ENCODE assay signal across 7 mouse cellular contexts in genomic region chr14:55743711-55744110, GRCm38 (mm10). TPM values are rescaled to one million over a fixed set of nuclear protein-coding genes. Genes with fewer than 3 reads are reported as not detected.
DNase-seq lines count a peak whose midpoint lies in the region; ATAC-seq and TF ChIP-seq lines count a peak whose summit lies in the region.

No protein-coding gene starts in this region.

- TF ChIP-seq EP300 in heart, adult 2 months (IDR thresholded peaks at IDR 0.05; ENCODE audit: insufficient read depth, low read depth, low read length), result peak; percentile 93; the same call in 1 of the 2 replicates

- peak overlapping the region; percentile 99 for H3K4me2 ChIP-seq in embryonic facial prominence, embryonic 13.5 days
- H3K4me2 ChIP-seq in limb, embryonic 14.5 days (replicated peaks; ENCODE audit: low read depth, low read length, severe bottlenecking), result peak overlapping the region; percentile 22
- peak overlapping the region; percentile 10; the same call in 1 of the 2 replicates for H3K4me2 ChIP-seq in midbrain, postnatal 0 days (ENCODE audit: low read depth, low read length, poor library complexity, severe bottlenecking)

- peak; percentile 48; the same call in 1 of the 2 replicates for ATAC-seq in embryonic facial prominence, embryonic 13.5 days (ENCODE audit: insufficient number of reproducible peaks, insufficient read depth, low FRiP score, low TSS enrichment, low read depth)
- peak; percentile 77 for ATAC-seq in limb, embryonic 14.5 days (ENCODE audit: low FRiP score, low read depth)
- peak; percentile 63; the same call in 1 of the 2 replicates for ATAC-seq in midbrain, postnatal 0 days (ENCODE audit: low FRiP score)

- DNase-seq in adrenal gland, postnatal 14 days, result peak; percentile 89
- peak; percentile 85 to 91 for DNase-seq in heart, adult 2 months
- DNase-seq in kidney, adult 2 months, result peak; percentile 92
- peak; percentile 74 for DNase-seq in limb, embryonic 14.5 days (ENCODE audit: low spot score)
- peak; percentile 83 for DNase-seq in midbrain, postnatal 0 days (ENCODE audit: low spot score)
- peak; percentile 89 to 90 for DNase-seq in spleen, postnatal 10 days (ENCODE audit: low spot score in 2 of 2)

- H3K27me3 ChIP-seq in embryonic facial prominence, embryonic 13.5 days, result no peaks in the 10 kb centered on the region
- no peaks in the 10 kb centered on the region for H3K27me3 ChIP-seq in heart, adult 2 months (ENCODE audit: control insufficient read depth, insufficient read depth, low read length)
- H3K27me3 ChIP-seq in kidney, adult 2 months (replicated peaks; ENCODE audit: control insufficient read depth, insufficient read depth, low read length), result no peaks in the 10 kb centered on the region
- no peaks in the 10 kb centered on the region for H3K27me3 ChIP-seq in limb, embryonic 14.5 days (ENCODE audit: control insufficient read depth, insufficient read depth, low read length)
- H3K27me3 ChIP-seq in midbrain, postnatal 0 days (ENCODE audit: insufficient read depth, low read length), result no peaks in the 10 kb centered on the region

- no peak for TF ChIP-seq CTCF in heart, adult 2 months (IDR thresholded peaks at IDR 0.05)
- peak; percentile 99; the same call in 1 of the 2 replicates for TF ChIP-seq CTCF in kidney, adult 2 months (conservative IDR thresholded peaks at IDR 0.05; ENCODE audit: insufficient read depth, insufficient read length, low read depth, low read length)
- peak; percentile 98 for TF ChIP-seq CTCF in midbrain, postnatal 0 days (IDR thresholded peaks at IDR 0.05)

- TF ChIP-seq POLR2A in heart, adult 2 months (IDR thresholded peaks at IDR 0.05; ENCODE audit: insufficient read depth, low read depth, low read length), result no peak
- no peak for TF ChIP-seq POLR2A in kidney, adult 2 months (IDR thresholded peaks at IDR 0.05; ENCODE audit: low read depth, low read length)
- no peak for TF ChIP-seq POLR2A in limb, embryonic 14.5 days (IDR thresholded peaks at IDR 0.05; ENCODE audit: borderline replicate concordance, extremely low read depth, insufficient read depth, insufficient read length)

- no peak overlapping the region for H3K27ac ChIP-seq in embryonic facial prominence, embryonic 13.5 days
- no peak overlapping the region for H3K27ac ChIP-seq in heart, adult 2 months
- no peak overlapping the region for H3K27ac ChIP-seq in kidney, adult 2 months (ENCODE audit: insufficient read depth, low read depth, low read length)
- no peak overlapping the region for H3K27ac ChIP-seq in limb, embryonic 14.5 days (replicated peaks; ENCODE audit: low read depth, low read length)
- H3K27ac ChIP-seq in midbrain, postnatal 0 days (ENCODE audit: low read depth, low read length), result no peak overlapping the region

- intact Hi-C loops in heart, adult 2 months (cut with DNase I), result loop anchor here (1.0 to 2.0 kb wide), 3 partner anchors 21 to 115 kb away; partner anchors contain the start of gene Rabggta

- H3K4me1 ChIP-seq in embryonic facial prominence, embryonic 13.5 days, result peaks cover 33% of the 10 kb centered on the region
- H3K4me1 ChIP-seq in heart, adult 2 months (ENCODE audit: control insufficient read depth, insufficient read depth, low read length), result peaks cover 4% of the 10 kb centered on the region
- H3K4me1 ChIP-seq in kidney, adult 2 months (ENCODE audit: control insufficient read depth, insufficient read depth, low read length), result peaks cover 10% of the 10 kb centered on the region
- peaks cover 23% of the 10 kb centered on the region for H3K4me1 ChIP-seq in limb, embryonic 14.5 days (ENCODE audit: control insufficient read depth, insufficient read depth, low read length)
- peaks cover 14% of the 10 kb centered on the region for H3K4me1 ChIP-seq in midbrain, postnatal 0 days (ENCODE audit: insufficient read depth, low read length)

- WGBS in embryonic facial prominence, embryonic 13.5 days, result 18% methylated on average over 10 of the region's 10 CpGs
- 12% methylated on average over 10 of the region's 10 CpGs for WGBS in heart, adult 2 months
- 11% methylated on average over 10 of the region's 10 CpGs for WGBS in kidney, adult 2 months
- WGBS in limb, embryonic 14.5 days, result 18% methylated on average over 10 of the region's 10 CpGs
- WGBS in midbrain, postnatal 0 days, result 18% methylated on average over 10 of the region's 10 CpGs

- no peaks in the 10 kb centered on the region for H3K79me2 ChIP-seq in heart, adult 2 months (replicated peaks; ENCODE audit: control insufficient read depth, insufficient read depth, low read length)

- H3K36me3 ChIP-seq in embryonic facial prominence, embryonic 13.5 days, result peaks cover 43% of the 10 kb centered on the region
- no peaks in the 10 kb centered on the region for H3K36me3 ChIP-seq in heart, adult 2 months (ENCODE audit: control insufficient read depth, insufficient read depth, low read length)
- H3K36me3 ChIP-seq in kidney, adult 2 months (ENCODE audit: control insufficient read depth, insufficient read depth, low read length), result no peaks in the 10 kb centered on the region; the same call in none of the 2 replicates
- peaks cover 34% of the 10 kb centered on the region for H3K36me3 ChIP-seq in limb, embryonic 14.5 days (ENCODE audit: control insufficient read depth, insufficient read depth, low read length)
- peaks cover 13% of the 10 kb centered on the region; the same call in 1 of the 2 replicates for H3K36me3 ChIP-seq in midbrain, postnatal 0 days (ENCODE audit: insufficient read depth, low read length)

- peak overlapping the region; percentile 2; the same call in 1 of the 2 replicates for H3K4me3 ChIP-seq in embryonic facial prominence, embryonic 13.5 days
- H3K4me3 ChIP-seq in heart, adult 2 months, result no peak overlapping the region
- H3K4me3 ChIP-seq in kidney, adult 2 months (ENCODE audit: insufficient read depth, low read depth, low read length), result no peak overlapping the region
- H3K4me3 ChIP-seq in limb, embryonic 14.5 days (replicated peaks; ENCODE audit: low read length), result no peak overlapping the region
- H3K4me3 ChIP-seq in midbrain, postnatal 0 days (ENCODE audit: low read depth, low read length), result 0 out of 2 replicates have a peak overlapping the region, but pooled peaks have one; percentile 0

- peak overlapping the region; percentile 46 for H3K9ac ChIP-seq in embryonic facial prominence, embryonic 13.5 days
- peak overlapping the region; percentile 32; the same call in 1 of the 2 replicates for H3K9ac ChIP-seq in heart, adult 2 months (ENCODE audit: low read depth, low read length)
- no peak overlapping the region for H3K9ac ChIP-seq in limb, embryonic 14.5 days (ENCODE audit: low read depth, low read length, severe bottlenecking)
- H3K9ac ChIP-seq in midbrain, postnatal 0 days (replicated peaks; ENCODE audit: low read length, poor library complexity, severe bottlenecking), result no peak overlapping the region

- no peaks in the 10 kb centered on the region for H3K9me3 ChIP-seq in embryonic facial prominence, embryonic 13.5 days
- H3K9me3 ChIP-seq in limb, embryonic 14.5 days (ENCODE audit: control insufficient read depth, low read length), result no peaks in the 10 kb centered on the region
- no peaks in the 10 kb centered on the region for H3K9me3 ChIP-seq in midbrain, postnatal 0 days (ENCODE audit: low read length)

RNA-seq across cellular contexts. Expression of gene Dhrs1, which starts 1.8 kb away (rescaled TPM):
- total RNA-seq in adrenal gland, postnatal 14 days (2021), result 81.5 and 93.6 TPM in 2 replicates
- polyA plus RNA-seq in embryonic facial prominence, embryonic 13.5 days (2015; fragmentation: Nextera tagmentation; extraction: Ambion mirVana), result 84.5 and 102 TPM in 2 replicates
- total RNA-seq in heart, adult 2 months (2021), result 10 to 100 TPM; 35.4 to 40.2 TPM
- 82.9 and 85.8 TPM in 2 replicates for polyA plus RNA-seq in heart, adult 2 months (2012; rRNA removed)
- polyA plus RNA-seq in kidney, adult 2 months (2012; rRNA removed), result 223 and 228 TPM in 2 replicates
- polyA plus RNA-seq in limb, embryonic 14.5 days (2012; rRNA removed), result 88.3 and 109 TPM in 2 replicates
- 82.0 and 89.7 TPM in 2 replicates for polyA plus RNA-seq in limb, embryonic 14.5 days (2014; fragmentation: Nextera tagmentation; extraction: Ambion mirVana)
- 75.1 and 94.0 TPM in 2 replicates for total RNA-seq in midbrain, postnatal 0 days (2014; rRNA removed)
- polyA plus RNA-seq in midbrain, postnatal 0 days (2015; fragmentation: Nextera tagmentation; extraction: Ambion mirVana), result 72.0 and 73.3 TPM in 2 replicates

RNA-seq across cellular contexts. Expression of gene Nop9, which starts 1.8 kb away (rescaled TPM):
- 15.9 and 16.2 TPM in 2 replicates for total RNA-seq in adrenal gland, postnatal 14 days (2021)
- 35.5 and 47.6 TPM in 2 replicates for polyA plus RNA-seq in embryonic facial prominence, embryonic 13.5 days (2015; fragmentation: Nextera tagmentation; extraction: Ambion mirVana)
- total RNA-seq in heart, adult 2 months (2021), result 10 to 100 TPM; 10.1 to 11.4 TPM
- polyA plus RNA-seq in heart, adult 2 months (2012; rRNA removed), result 8.3 and 13.1 TPM in 2 replicates
- polyA plus RNA-seq in kidney, adult 2 months (2012; rRNA removed), result 12.9 and 16.1 TPM in 2 replicates
- polyA plus RNA-seq in limb, embryonic 14.5 days (2012; rRNA removed), result 23.5 and 30.5 TPM in 2 replicates
- 37.6 and 38.1 TPM in 2 replicates for polyA plus RNA-seq in limb, embryonic 14.5 days (2014; fragmentation: Nextera tagmentation; extraction: Ambion mirVana)
- total RNA-seq in midbrain, postnatal 0 days (2014; rRNA removed), result 22.0 and 30.4 TPM in 2 replicates
- 17.3 and 17.8 TPM in 2 replicates for polyA plus RNA-seq in midbrain, postnatal 0 days (2015; fragmentation: Nextera tagmentation; extraction: Ambion mirVana)

RNA-seq across cellular contexts. Expression of gene Cideb, which starts 14.5 kb away (rescaled TPM):
- 1.7 and 22.1 TPM in 2 replicates for total RNA-seq in adrenal gland, postnatal 14 days (2021)
- polyA plus RNA-seq in embryonic facial prominence, embryonic 13.5 days (2015; fragmentation: Nextera tagmentation; extraction: Ambion mirVana), result 0.18 and 1.2 TPM in 2 replicates
- under 1 TPM; 0.81 to 0.98 TPM for total RNA-seq in heart, adult 2 months (2021)
- polyA plus RNA-seq in heart, adult 2 months (2012; rRNA removed), result 6.7 and 8.1 TPM in 2 replicates
- polyA plus RNA-seq in kidney, adult 2 months (2012; rRNA removed), result 485 and 513 TPM in 2 replicates
- 2.1 and 2.6 TPM in 2 replicates for polyA plus RNA-seq in limb, embryonic 14.5 days (2012; rRNA removed)
- polyA plus RNA-seq in limb, embryonic 14.5 days (2014; fragmentation: Nextera tagmentation; extraction: Ambion mirVana), result 0.41 and 0.46 TPM in 2 replicates
- 0.66 and 2.6 TPM in 2 replicates for total RNA-seq in midbrain, postnatal 0 days (2014; rRNA removed)
- 0.25 and 1.1 TPM in 2 replicates for polyA plus RNA-seq in midbrain, postnatal 0 days (2015; fragmentation: Nextera tagmentation; extraction: Ambion mirVana)

RNA-seq across cellular contexts. Expression of gene Ltb4r2, which starts 17.5 kb away (rescaled TPM):
- 0.11 and 0.37 TPM in 2 replicates for total RNA-seq in adrenal gland, postnatal 14 days (2021)
- polyA plus RNA-seq in embryonic facial prominence, embryonic 13.5 days (2015; fragmentation: Nextera tagmentation; extraction: Ambion mirVana), result 0.51 and 0.56 TPM in 2 replicates
- under 1 TPM in 1 of 2 experiments, not detected in 1; 0.20 TPM for total RNA-seq in heart, adult 2 months (2021)
- 0.06 and 0.20 TPM in 2 replicates for polyA plus RNA-seq in heart, adult 2 months (2012; rRNA removed)
- polyA plus RNA-seq in kidney, adult 2 months (2012; rRNA removed), result 0.56 and 0.76 TPM in 2 replicates
- polyA plus RNA-seq in limb, embryonic 14.5 days (2012; rRNA removed), result 0.44 and 0.65 TPM in 2 replicates
- 0.61 and 0.74 TPM in 2 replicates for polyA plus RNA-seq in limb, embryonic 14.5 days (2014; fragmentation: Nextera tagmentation; extraction: Ambion mirVana)
- 0.38 and 1.6 TPM in 2 replicates for total RNA-seq in midbrain, postnatal 0 days (2014; rRNA removed)
- 0.43 and 0.60 TPM in 2 replicates for polyA plus RNA-seq in midbrain, postnatal 0 days (2015; fragmentation: Nextera tagmentation; extraction: Ambion mirVana)

RNA-seq across cellular contexts. Expression of gene Rabggta, which starts 21.6 kb away (rescaled TPM):
- 19.5 and 21.1 TPM in 2 replicates for total RNA-seq in adrenal gland, postnatal 14 days (2021)
- polyA plus RNA-seq in embryonic facial prominence, embryonic 13.5 days (2015; fragmentation: Nextera tagmentation; extraction: Ambion mirVana), result 27.6 and 32.2 TPM in 2 replicates
- total RNA-seq in heart, adult 2 months (2021), result 10 to 100 TPM; 12.5 to 13.0 TPM
- 26.3 and 32.2 TPM in 2 replicates for polyA plus RNA-seq in heart, adult 2 months (2012; rRNA removed)
- 70.0 and 86.9 TPM in 2 replicates for polyA plus RNA-seq in kidney, adult 2 months (2012; rRNA removed)
- 41.7 and 53.5 TPM in 2 replicates for polyA plus RNA-seq in limb, embryonic 14.5 days (2012; rRNA removed)
- polyA plus RNA-seq in limb, embryonic 14.5 days (2014; fragmentation: Nextera tagmentation; extraction: Ambion mirVana), result 20.4 and 23.0 TPM in 2 replicates
- 75.1 and 94.5 TPM in 2 replicates for total RNA-seq in midbrain, postnatal 0 days (2014; rRNA removed)
- 61.9 and 62.6 TPM in 2 replicates for polyA plus RNA-seq in midbrain, postnatal 0 days (2015; fragmentation: Nextera tagmentation; extraction: Ambion mirVana)

Comparison
In these comparisons a context has a peak if more than half of its experiments do, and no peak if none do; other contexts are left out.
1. H3K4me2 ChIP-seq: peak in every context shown above with its lines; median percentile 99 in embryonic facial prominence, embryonic 13.5 days; 22 in limb, embryonic 14.5 days; 10 in midbrain, postnatal 0 days.
2. H3K4me3 ChIP-seq: peak in embryonic facial prominence, embryonic 13.5 days (single experiment) and midbrain, postnatal 0 days (single experiment); none in heart, adult 2 months (single experiment), kidney, adult 2 months (single experiment) and limb, embryonic 14.5 days (single experiment).
3. H3K9ac ChIP-seq: peak in embryonic facial prominence, embryonic 13.5 days (single experiment) and heart, adult 2 months (single experiment); none in limb, embryonic 14.5 days (single experiment) and midbrain, postnatal 0 days (single experiment).
4. RNA of gene Cideb, which starts 14.5 kb away (polyA plus RNA-seq): 485 to 513 TPM in kidney, adult 2 months; 6.7 to 8.1 TPM in heart, adult 2 months, 0.41 to 2.6 TPM in limb, embryonic 14.5 days, 0.25 to 1.1 TPM in midbrain, postnatal 0 days and 0.18 to 1.2 TPM in embryonic facial prominence, embryonic 13.5 days; every median in the first group is over 10 times any median in the second.
5. Peak in every context shown above with its lines, with median percentiles within 50 percentile points of each other: DNase-seq and ATAC-seq.